Mouse (Mus musculus) intestine, postnatal 0 days (tissue): ENCODE data around the gene Ndufb2. TPM values are rescaled to one million over a fixed set of nuclear protein-coding genes. Genes with fewer than 3 reads are reported as not detected.

Experiments used
- ATAC-seq: fragments of 200-750 bp; cut with Nextera tagmentation; 2 replicates; pipeline ENCODE4 v1.8.0; 2017; ENCODE audit warnings: mild to moderate bottlenecking, moderate TSS enrichment, moderate library complexity
- H3K27ac ChIP-seq: fragments of 300-500 bp; sonication (generic); 2 replicates; pipeline ENCODE4 v1.5.1; 2014; ENCODE audit warnings: mild to moderate bottlenecking, low read depth, low read length, moderate library complexity
- H3K27me3 ChIP-seq: fragments of 300-500 bp; sonication (generic); replicated peaks from 2 replicates; pipeline ENCODE4 v1.6.1; 2014; ENCODE audit warnings: low read length, mixed read lengths; ENCODE audit not compliant: control insufficient read depth, insufficient read depth
- H3K36me3 ChIP-seq: fragments of 300-500 bp; sonication (generic); 2 replicates; pipeline ENCODE4 v1.6.1; 2014; ENCODE audit warnings: mild to moderate bottlenecking, moderate library complexity; ENCODE audit not compliant: control insufficient read depth, insufficient read depth
- H3K4me1 ChIP-seq: fragments of 300-500 bp; sonication (generic); replicated peaks from 2 replicates; pipeline ENCODE4 v1.6.1; 2014; ENCODE audit warnings: antibody characterized with exemption, low read length, mixed read lengths; ENCODE audit not compliant: control insufficient read depth, insufficient read depth
- H3K4me2 ChIP-seq: fragments of 300-500 bp; sonication (generic); replicated peaks from 2 replicates; pipeline ENCODE4 v1.6.1; 2014; ENCODE audit warnings: low read depth, mild to moderate bottlenecking, moderate library complexity
- H3K4me3 ChIP-seq: fragments of 300-500 bp; sonication (generic); 2 replicates; pipeline ENCODE4 v1.5.1; 2014; ENCODE audit warnings: low read depth, low read length
- H3K9ac ChIP-seq: fragments of 300-500 bp; sonication (generic); 2 replicates; pipeline ENCODE4 v1.6.1; 2014; ENCODE audit warnings: mild to moderate bottlenecking, low read depth, low read length
- H3K9me3 ChIP-seq: fragments of 300-500 bp; sonication (generic); 2 replicates; pipeline ENCODE4 v1.6.1; 2016; ENCODE audit warnings: mixed run types; ENCODE audit not compliant: control insufficient read depth
- CTCF ChIP-seq: sonication (generic); IDR thresholded peaks from 2 replicates; pipeline ENCODE4 v1.5.1; 2016; ENCODE audit warnings: low read depth, mild to moderate bottlenecking, control low read depth, antibody characterized with exemption, moderate library complexity
- WGBS: fragments of 180-500 bp; shearing (Covaris S2); extraction: QIAGEN DNeasy Blood & Tissue Kit; methylation state at CpG from one replicate; pipeline ENCODE4 v1.1.7; 2014; 5-methylcytosine and 5-hydroxymethylcytosine counted together
- polyA plus RNA-seq: library from polyadenylated mRNA; unstranded; fragments of >200 nt; fragmentation: Nextera tagmentation; extraction: Ambion mirVana; gene quantifications from 2 replicates; pipeline ENCODE4 v1.2.1, GENCODE M21; 2015

Gene Ndufb2
- polyA plus RNA-seq, 1 experiment from 2014 or later, result 498 TPM

- WGBS, result 72% methylated on average over 6 of the region's 6 CpGs
- H3K27me3 ChIP-seq, result 0 out of 2 replicates have a peak, but pooled peaks cover 14% of the 10 kb centered on the region
These were observed 33.0 kb upstream of the Ndufb2 start for GRCm38 (mm10) chr6:39559276-39559939.

GRCm38 (mm10) chr6:39562166-39563015 is 30.0 kb upstream of the Ndufb2 start:
- H3K4me3 ChIP-seq, result 0 out of 2 replicates have a peak overlapping the region, but pooled peaks have one; percentile 2
- no peaks in the 10 kb centered on the region for H3K9me3 ChIP-seq
- WGBS, result 14% methylated on average over 23 of the region's 23 CpGs
- peak; percentile 66 for ATAC-seq
- peak overlapping the region; percentile 49 for H3K4me2 ChIP-seq
- H3K27ac ChIP-seq, result no peak overlapping the region
- no peaks in the 10 kb centered on the region for H3K4me1 ChIP-seq
- peak; percentile 92 for TF ChIP-seq CTCF
- no peak overlapping the region for H3K9ac ChIP-seq
- no peaks in the 10 kb centered on the region for H3K36me3 ChIP-seq
- 0 out of 2 replicates have a peak, but pooled peaks cover 3% of the 10 kb centered on the region for H3K27me3 ChIP-seq

More at GRCm38 (mm10) chr6:39559276-39559939, 33.0 kb upstream of the Ndufb2 start:
- no peak overlapping the region for H3K9ac ChIP-seq
- H3K4me1 ChIP-seq, result no peaks in the 10 kb centered on the region
- H3K4me3 ChIP-seq, result no peak overlapping the region
- ATAC-seq, result no peak
- H3K4me2 ChIP-seq, result no peak overlapping the region
- H3K36me3 ChIP-seq, result no peaks in the 10 kb centered on the region
- H3K27ac ChIP-seq, result no peak overlapping the region
- no peaks in the 10 kb centered on the region for H3K9me3 ChIP-seq
- TF ChIP-seq CTCF, result no peak

GRCm38 (mm10) chr6:39567528-39567927 is 24.8 kb upstream of the Ndufb2 start:
- Histone ChIP-seq H3K27ac (no peak overlapping the region), H3K4me3 (no peak overlapping the region)

GRCm38 (mm10) chr6:39570426-39570825 is 21.9 kb upstream of the Ndufb2 start:
- no peaks in the 10 kb centered on the region for H3K36me3 ChIP-seq
- H3K4me2 ChIP-seq, result no peak overlapping the region
- H3K4me3 ChIP-seq, result no peak overlapping the region
- H3K9ac ChIP-seq, result no peak overlapping the region
- WGBS, result 52% methylated on average over 3 of the region's 3 CpGs
- no peaks in the 10 kb centered on the region for H3K9me3 ChIP-seq
- ATAC-seq, result no peak
- 0 out of 2 replicates have a peak, but pooled peaks cover 5% of the 10 kb centered on the region for H3K4me1 ChIP-seq
- H3K27ac ChIP-seq, result no peak overlapping the region
- no peaks in the 10 kb centered on the region for H3K27me3 ChIP-seq
- no peak for TF ChIP-seq CTCF

More at GRCm38 (mm10) chr6:39567528-39567927, 24.8 kb upstream of the Ndufb2 start:
- Histone ChIP-seq H3K36me3 (no peaks in the 10 kb centered on the region), H3K4me1 (no peaks in the 10 kb centered on the region), H3K4me2 (no peak overlapping the region), H3K27me3 (no peaks in the 10 kb centered on the region), H3K9ac (no peak overlapping the region), H3K9me3 (no peaks in the 10 kb centered on the region)
- ATAC-seq, result no peak
- WGBS, result 12% methylated on average over 5 of the region's 5 CpGs
- peak; percentile 87 for TF ChIP-seq CTCF

- Histone ChIP-seq H3K4me2 (peak within 1 kb of the TSS; percentile 84), H3K27me3 (no peaks in the 10 kb centered on the region), H3K9ac (peak within 1 kb of the TSS; percentile 85), H3K36me3 (peaks cover 18% of the 10 kb centered on the region), H3K9me3 (no peaks in the 10 kb centered on the region), H3K4me1 (0 out of 2 replicates have a peak, but pooled peaks cover 5% of the 10 kb centered on the region), H3K4me3 (peak within 1 kb of the TSS; percentile 83), H3K27ac (peak within 1 kb of the TSS; percentile 87)
- under 1% methylated on average over 49 of the region's 49 CpGs for WGBS
- peak; percentile 89 for ATAC-seq
- peak; percentile 60 for TF ChIP-seq CTCF
These were observed 18.4 kb upstream of the Ndufb2 start, which contains the start of gene Adck2 for GRCm38 (mm10) chr6:39573791-39574554. Gene Adck2 (plus strand): TSS chr6:39573873.
